14 mouse cellular contexts compared by ENCODE assay signal in genomic region chr2:101473116-101473485, GRCm38 (mm10).
A peak's percentile ranks its signal among the peaks of the same experiment; 100 is the strongest.
DNase-seq lines count a peak whose midpoint lies in the region; ATAC-seq and TF ChIP-seq lines count a peak whose summit lies in the region.
"Had no signal": no experiment of that assay in that cellular context is flagged by ENCODE, and none has a peak within 500 bp of the region (broad histone marks: within the 10 kb centered on the region; RNA-seq: fewer than 3 reads in every experiment).

No protein-coding gene starts in this region.

- H3K9me3 ChIP-seq in forebrain, embryonic 13.5 days (replicated peaks), result no peaks in the 10 kb centered on the region
- H3K9me3 ChIP-seq in forebrain, embryonic 15.5 days, result no peaks in the 10 kb centered on the region
- H3K9me3 ChIP-seq in kidney, embryonic 15.5 days (replicated peaks), result no peaks in the 10 kb centered on the region
- no peaks in the 10 kb centered on the region for H3K9me3 ChIP-seq in midbrain, embryonic 13.5 days
- H3K9me3 ChIP-seq in midbrain, postnatal 0 days (ENCODE audit: low read length), result no peaks in the 10 kb centered on the region
- no peaks in the 10 kb centered on the region for H3K9me3 ChIP-seq in limb, embryonic 12.5 days
- H3K9me3 ChIP-seq: embryonic facial prominence, embryonic 13.5 days; heart, embryonic 15.5 days; limb, embryonic 15.5 days; lung, embryonic 15.5 days had no signal

- no peaks in the 10 kb centered on the region for H3K36me3 ChIP-seq in forebrain, embryonic 13.5 days (ENCODE audit: poor library complexity, severe bottlenecking)
- H3K36me3 ChIP-seq in forebrain, embryonic 15.5 days, result no peaks in the 10 kb centered on the region
- H3K36me3 ChIP-seq in kidney, embryonic 15.5 days, result no peaks in the 10 kb centered on the region
- no peaks in the 10 kb centered on the region for H3K36me3 ChIP-seq in midbrain, embryonic 13.5 days
- no peaks in the 10 kb centered on the region for H3K36me3 ChIP-seq in midbrain, postnatal 0 days (ENCODE audit: insufficient read depth, low read length)
- H3K36me3 ChIP-seq in limb, embryonic 12.5 days, result no peaks in the 10 kb centered on the region
- H3K36me3 ChIP-seq: embryonic facial prominence, embryonic 13.5 days; heart, embryonic 15.5 days; limb, embryonic 15.5 days; lung, embryonic 15.5 days had no signal

- WGBS in forebrain, embryonic 13.5 days, result 87% methylated on average over 4 of the region's 4 CpGs
- WGBS in forebrain, embryonic 15.5 days, result 89% methylated on average over 4 of the region's 4 CpGs
- WGBS in kidney, embryonic 15.5 days, result 85% methylated on average over 4 of the region's 4 CpGs
- WGBS in midbrain, embryonic 13.5 days, result 82% methylated on average over 4 of the region's 4 CpGs
- 91% methylated on average over 4 of the region's 4 CpGs for WGBS in midbrain, postnatal 0 days
- WGBS in limb, embryonic 12.5 days, result 94% methylated on average over 4 of the region's 4 CpGs

- H3K27ac ChIP-seq in forebrain, embryonic 13.5 days, result no peak overlapping the region
- H3K27ac ChIP-seq in forebrain, embryonic 15.5 days (replicated peaks), result no peak overlapping the region
- no peak overlapping the region for H3K27ac ChIP-seq in kidney, embryonic 15.5 days
- no peak overlapping the region for H3K27ac ChIP-seq in midbrain, embryonic 13.5 days
- no peak overlapping the region for H3K27ac ChIP-seq in midbrain, postnatal 0 days (ENCODE audit: low read depth, low read length)
- no peak overlapping the region for H3K27ac ChIP-seq in limb, embryonic 12.5 days
- H3K27ac ChIP-seq: embryonic facial prominence, embryonic 13.5 days; heart, embryonic 15.5 days; limb, embryonic 15.5 days; liver, embryonic 14.5 days; lung, embryonic 15.5 days had no signal

- H3K27me3 ChIP-seq in forebrain, embryonic 13.5 days, result no peaks in the 10 kb centered on the region
- no peaks in the 10 kb centered on the region for H3K27me3 ChIP-seq in forebrain, embryonic 15.5 days
- H3K27me3 ChIP-seq in kidney, embryonic 15.5 days, result no peaks in the 10 kb centered on the region
- H3K27me3 ChIP-seq in midbrain, embryonic 13.5 days, result no peaks in the 10 kb centered on the region
- H3K27me3 ChIP-seq in midbrain, postnatal 0 days (ENCODE audit: insufficient read depth, low read length), result no peaks in the 10 kb centered on the region
- no peaks in the 10 kb centered on the region for H3K27me3 ChIP-seq in limb, embryonic 12.5 days
- H3K27me3 ChIP-seq: embryonic facial prominence, embryonic 13.5 days; heart, embryonic 15.5 days; limb, embryonic 15.5 days; lung, embryonic 15.5 days had no signal

- no peak overlapping the region for H3K4me2 ChIP-seq in forebrain, embryonic 13.5 days
- no peak overlapping the region for H3K4me2 ChIP-seq in forebrain, embryonic 15.5 days (replicated peaks)
- H3K4me2 ChIP-seq in kidney, embryonic 15.5 days, result no peak overlapping the region
- no peak overlapping the region for H3K4me2 ChIP-seq in midbrain, embryonic 13.5 days (replicated peaks)
- H3K4me2 ChIP-seq in midbrain, postnatal 0 days (ENCODE audit: low read depth, low read length, poor library complexity, severe bottlenecking), result no peak overlapping the region
- H3K4me2 ChIP-seq in limb, embryonic 12.5 days, result no peak overlapping the region
- H3K4me2 ChIP-seq: embryonic facial prominence, embryonic 13.5 days; heart, embryonic 15.5 days; limb, embryonic 15.5 days; lung, embryonic 15.5 days had no signal

- no peak overlapping the region for H3K9ac ChIP-seq in forebrain, embryonic 13.5 days
- no peak overlapping the region for H3K9ac ChIP-seq in forebrain, embryonic 15.5 days (replicated peaks)
- no peak overlapping the region for H3K9ac ChIP-seq in kidney, embryonic 15.5 days
- H3K9ac ChIP-seq in midbrain, embryonic 13.5 days (replicated peaks), result no peak overlapping the region
- H3K9ac ChIP-seq in midbrain, postnatal 0 days (replicated peaks; ENCODE audit: low read length, poor library complexity, severe bottlenecking), result no peak overlapping the region
- no peak overlapping the region for H3K9ac ChIP-seq in limb, embryonic 12.5 days (replicated peaks)
- H3K9ac ChIP-seq: embryonic facial prominence, embryonic 13.5 days; heart, embryonic 15.5 days; limb, embryonic 15.5 days; liver, embryonic 14.5 days; lung, embryonic 15.5 days had no signal

- no peak for DNase-seq in kidney, postnatal 25 days
- DNase-seq in midbrain, postnatal 0 days (ENCODE audit: low spot score), result no peak

- TF ChIP-seq CTCF in midbrain, postnatal 0 days (IDR thresholded peaks at IDR 0.05), result no peak

- ATAC-seq in forebrain, embryonic 13.5 days, result peak; percentile 56; the same call in 1 of the 2 replicates
- ATAC-seq in forebrain, embryonic 15.5 days (replicated peaks), result no peak
- 0 out of 2 replicates have a peak, but pooled peaks have one; percentile 71 for ATAC-seq in kidney, embryonic 15.5 days (replicated peaks; ENCODE audit: low FRiP score)
- ATAC-seq in midbrain, embryonic 13.5 days, result peak; percentile 66; the same call in 1 of the 2 replicates
- no peak for ATAC-seq in midbrain, postnatal 0 days (ENCODE audit: low FRiP score)
- ATAC-seq in limb, embryonic 12.5 days (ENCODE audit: insufficient number of reproducible peaks, insufficient read depth, low FRiP score, low TSS enrichment, low read depth), result peak; percentile 68; the same call in 1 of the 2 replicates

- H3K4me1 ChIP-seq in forebrain, embryonic 13.5 days, result no peaks in the 10 kb centered on the region
- no peaks in the 10 kb centered on the region for H3K4me1 ChIP-seq in forebrain, embryonic 15.5 days
- no peaks in the 10 kb centered on the region for H3K4me1 ChIP-seq in kidney, embryonic 15.5 days
- no peaks in the 10 kb centered on the region for H3K4me1 ChIP-seq in midbrain, embryonic 13.5 days (replicated peaks)
- no peaks in the 10 kb centered on the region for H3K4me1 ChIP-seq in midbrain, postnatal 0 days (ENCODE audit: insufficient read depth, low read length)
- H3K4me1 ChIP-seq in limb, embryonic 12.5 days (replicated peaks), result no peaks in the 10 kb centered on the region
- H3K4me1 ChIP-seq: embryonic facial prominence, embryonic 13.5 days; heart, embryonic 15.5 days; limb, embryonic 15.5 days; lung, embryonic 15.5 days had no signal

- H3K4me3 ChIP-seq in forebrain, embryonic 13.5 days, result no peak overlapping the region
- no peak overlapping the region for H3K4me3 ChIP-seq in forebrain, embryonic 15.5 days
- no peak overlapping the region for H3K4me3 ChIP-seq in kidney, embryonic 15.5 days (replicated peaks)
- no peak overlapping the region for H3K4me3 ChIP-seq in midbrain, embryonic 13.5 days (replicated peaks)
- H3K4me3 ChIP-seq in midbrain, postnatal 0 days (ENCODE audit: low read depth, low read length), result no peak overlapping the region
- no peak overlapping the region for H3K4me3 ChIP-seq in limb, embryonic 12.5 days (replicated peaks)
- H3K4me3 ChIP-seq: embryonic facial prominence, embryonic 13.5 days; erythroblast, embryonic 14.5 days; heart, embryonic 15.5 days; limb, embryonic 15.5 days; lung, embryonic 15.5 days; myocyte had no signal

Comparison
In these comparisons a context has a peak if more than half of its experiments do, and no peak if none do; other contexts are left out.
1. ATAC-seq: peak in forebrain, embryonic 13.5 days (single experiment), kidney, embryonic 15.5 days (single experiment), midbrain, embryonic 13.5 days (single experiment) and limb, embryonic 12.5 days (single experiment); none in forebrain, embryonic 15.5 days (single experiment) and midbrain, postnatal 0 days (single experiment).